Mouse (Mus musculus) heart, embryonic 12.5 days (tissue): ENCODE data around the gene Ift46. TPM values are rescaled to one million over a fixed set of nuclear protein-coding genes. Genes with fewer than 3 reads are reported as not detected.

Experiments
- ATAC-seq: fragments of 200-750 bp; cut with Nextera tagmentation; 2 replicates; pipeline ENCODE4 v1.8.0; 2017; ENCODE audit warnings: moderate TSS enrichment, moderate library complexity; ENCODE audit not compliant: insufficient number of reproducible peaks, low FRiP score
- H3K27ac ChIP-seq: fragments of 300-500 bp; sonication (generic); 2 replicates; pipeline ENCODE4 v1.5.1; 2016; ENCODE audit warnings: mild to moderate bottlenecking, moderate library complexity; ENCODE audit not compliant: poor library complexity, severe bottlenecking
- H3K27me3 ChIP-seq: fragments of 300-500 bp; sonication (generic); replicated peaks from 2 replicates; pipeline ENCODE4 v1.6.1; 2016; ENCODE audit warnings: mild to moderate bottlenecking, moderate library complexity
- H3K36me3 ChIP-seq: fragments of 300-500 bp; sonication (generic); 2 replicates; pipeline ENCODE4 v1.6.1; 2016; ENCODE audit warnings: mild to moderate bottlenecking, moderate library complexity
- H3K4me1 ChIP-seq: fragments of 300-500 bp; sonication (generic); replicated peaks from 2 replicates; pipeline ENCODE4 v1.6.1; 2016; ENCODE audit warnings: mild to moderate bottlenecking
- H3K4me2 ChIP-seq: fragments of 300-500 bp; sonication (generic); 2 replicates; pipeline ENCODE4 v1.6.1; 2016; ENCODE audit warnings: mild to moderate bottlenecking, moderate library complexity
- H3K4me3 ChIP-seq: fragments of 300-500 bp; sonication (generic); 2 replicates; pipeline ENCODE4 v1.5.1; 2016; ENCODE audit warnings: mild to moderate bottlenecking
- H3K9ac ChIP-seq: fragments of 300-500 bp; sonication (generic); 2 replicates; pipeline ENCODE4 v1.6.1; 2016; ENCODE audit warnings: mild to moderate bottlenecking, moderate library complexity
- H3K9me3 ChIP-seq: fragments of 300-500 bp; sonication (generic); replicated peaks from 2 replicates; pipeline ENCODE4 v1.6.1; 2016; ENCODE audit warnings: mild to moderate bottlenecking, moderate library complexity
- WGBS: fragments of 180-500 bp; shearing (Covaris S2); methylation state at CpG from one replicate; pipeline ENCODE4 v1.1.7; 2016; 5-methylcytosine and 5-hydroxymethylcytosine counted together
- polyA plus RNA-seq: library from polyadenylated mRNA; unstranded; fragments of >200 nt; fragmentation: Nextera tagmentation; extraction: Ambion mirVana; gene quantifications from 2 replicates; pipeline ENCODE4 v1.2.1, GENCODE M21; 2016

Gene Ift46
- polyA plus RNA-seq, 1 experiment from 2014 or later = 63.1 TPM

- Histone ChIP-seq H3K4me1 (peaks cover 72% of the 10 kb centered on the region), H3K4me3 (no peak overlapping the region), H3K27me3 (no peaks in the 10 kb centered on the region), H3K9me3 (no peaks in the 10 kb centered on the region), H3K4me2 (no peak overlapping the region), H3K9ac (no peak overlapping the region), H3K36me3 (peaks cover 6% of the 10 kb centered on the region; the same call in 1 of the 2 replicates), H3K27ac (no peak overlapping the region)
- 41% methylated on average over 6 of the region's 6 CpGs for WGBS
- ATAC-seq = no peak
Measured at GRCm38 (mm10) chr9:44724223-44724622, 43.5 kb upstream of the Ift46 start.

GRCm38 (mm10) chr9:44724665-44725064, 43.0 kb upstream of the Ift46 start:
- no peak for ATAC-seq
- Histone ChIP-seq H3K4me2 (no peak overlapping the region), H3K27me3 (no peaks in the 10 kb centered on the region), H3K36me3 (peaks cover 5% of the 10 kb centered on the region; the same call in 1 of the 2 replicates), H3K9ac (no peak overlapping the region), H3K27ac (no peak overlapping the region), H3K4me1 (peaks cover 68% of the 10 kb centered on the region), H3K9me3 (no peaks in the 10 kb centered on the region), H3K4me3 (no peak overlapping the region)
- 74% methylated on average over 2 of the region's 2 CpGs for WGBS

DNA sequence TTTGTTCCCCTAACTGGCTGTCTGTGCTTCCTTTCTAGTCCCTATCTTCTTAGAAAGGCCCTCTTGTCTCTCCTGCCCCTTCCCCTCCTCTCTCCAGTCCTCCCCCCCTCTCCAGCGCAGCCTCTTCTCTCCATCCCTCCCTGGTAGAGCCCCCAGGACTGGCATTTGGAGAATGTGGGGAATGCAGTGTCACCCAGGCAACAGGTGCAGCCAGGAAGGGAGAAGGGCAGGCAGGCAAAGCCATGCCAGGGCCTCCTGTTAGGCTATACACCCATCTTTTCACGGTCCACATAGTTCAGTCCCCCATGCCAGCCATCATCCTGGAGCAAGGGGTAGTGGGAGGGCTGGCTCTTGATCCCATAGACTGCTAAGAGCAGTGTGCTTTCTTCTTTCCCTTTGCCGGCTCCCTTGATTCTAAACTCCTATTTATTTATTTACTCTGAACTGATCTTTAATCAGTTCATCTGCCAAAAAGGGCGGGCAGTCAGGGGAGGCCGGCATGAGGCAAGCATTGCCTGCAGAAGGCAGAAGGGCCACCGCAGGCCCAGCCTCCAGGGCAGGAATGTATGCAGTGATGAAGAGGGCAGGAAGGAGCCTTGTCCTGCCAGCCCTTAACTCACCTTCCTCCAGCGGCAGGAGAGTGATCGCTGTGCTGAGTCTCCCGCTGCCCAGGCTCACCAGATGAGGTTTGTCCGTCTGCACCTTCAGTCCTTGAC, 41.1 kb upstream of the Ift46 start:
- no peak overlapping the region for H3K4me3 ChIP-seq
- WGBS = 36% methylated on average over 10 of the region's 10 CpGs
- H3K4me1 ChIP-seq = peaks cover 55% of the 10 kb centered on the region
- no peak overlapping the region for H3K27ac ChIP-seq
- no peaks in the 10 kb centered on the region for H3K27me3 ChIP-seq
- H3K4me2 ChIP-seq = peak overlapping the region; percentile 21; the same call in 1 of the 2 replicates
- H3K9ac ChIP-seq = peak overlapping the region; percentile 34; the same call in 1 of the 2 replicates
- H3K36me3 ChIP-seq = peaks cover 5% of the 10 kb centered on the region; the same call in 1 of the 2 replicates
- no peak for ATAC-seq
- H3K9me3 ChIP-seq = no peaks in the 10 kb centered on the region

GRCm38 (mm10) chr9:44727441-44727840, 40.3 kb upstream of the Ift46 start:
- H3K9ac ChIP-seq = no peak overlapping the region
- peaks cover 5% of the 10 kb centered on the region; the same call in 1 of the 2 replicates for H3K36me3 ChIP-seq
- H3K4me1 ChIP-seq = peaks cover 52% of the 10 kb centered on the region
- H3K27me3 ChIP-seq = no peaks in the 10 kb centered on the region
- H3K27ac ChIP-seq = no peak overlapping the region
- 75% methylated on average over 5 of the region's 5 CpGs for WGBS
- no peak for ATAC-seq
- H3K9me3 ChIP-seq = no peaks in the 10 kb centered on the region
- H3K4me2 ChIP-seq = no peak overlapping the region
- H3K4me3 ChIP-seq = no peak overlapping the region

DNA sequence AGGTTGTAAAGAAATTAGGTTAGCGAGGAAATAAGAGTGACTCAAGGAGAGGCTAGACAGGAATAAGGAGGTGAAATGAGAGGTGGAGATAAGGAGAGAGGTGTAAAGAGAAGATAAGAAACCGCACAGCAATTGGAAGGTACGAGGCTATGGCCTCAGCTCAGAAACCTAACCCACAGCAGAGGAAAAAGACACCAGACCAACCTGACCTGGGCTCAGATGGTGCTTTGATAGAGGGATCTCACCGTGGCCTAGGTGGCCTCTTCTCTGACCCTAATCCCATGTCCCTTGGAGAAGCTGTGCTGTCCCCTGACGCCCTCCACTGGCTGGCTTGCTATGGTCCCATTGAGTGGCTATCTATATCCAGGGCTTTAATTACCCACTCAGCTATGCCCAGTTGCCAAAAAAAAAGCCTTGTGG, 35.6 kb upstream of the Ift46 start:
- no peak for ATAC-seq
- WGBS = 31% methylated on average over 5 of the region's 5 CpGs
- no peak overlapping the region for H3K9ac ChIP-seq
- H3K4me2 ChIP-seq = peak overlapping the region; percentile 82; the same call in 1 of the 2 replicates
- no peak overlapping the region for H3K4me3 ChIP-seq
- H3K27me3 ChIP-seq = no peaks in the 10 kb centered on the region
- no peaks in the 10 kb centered on the region for H3K36me3 ChIP-seq
- H3K4me1 ChIP-seq = peaks cover 29% of the 10 kb centered on the region
- H3K27ac ChIP-seq = no peak overlapping the region
- H3K9me3 ChIP-seq = no peaks in the 10 kb centered on the region

DNA sequence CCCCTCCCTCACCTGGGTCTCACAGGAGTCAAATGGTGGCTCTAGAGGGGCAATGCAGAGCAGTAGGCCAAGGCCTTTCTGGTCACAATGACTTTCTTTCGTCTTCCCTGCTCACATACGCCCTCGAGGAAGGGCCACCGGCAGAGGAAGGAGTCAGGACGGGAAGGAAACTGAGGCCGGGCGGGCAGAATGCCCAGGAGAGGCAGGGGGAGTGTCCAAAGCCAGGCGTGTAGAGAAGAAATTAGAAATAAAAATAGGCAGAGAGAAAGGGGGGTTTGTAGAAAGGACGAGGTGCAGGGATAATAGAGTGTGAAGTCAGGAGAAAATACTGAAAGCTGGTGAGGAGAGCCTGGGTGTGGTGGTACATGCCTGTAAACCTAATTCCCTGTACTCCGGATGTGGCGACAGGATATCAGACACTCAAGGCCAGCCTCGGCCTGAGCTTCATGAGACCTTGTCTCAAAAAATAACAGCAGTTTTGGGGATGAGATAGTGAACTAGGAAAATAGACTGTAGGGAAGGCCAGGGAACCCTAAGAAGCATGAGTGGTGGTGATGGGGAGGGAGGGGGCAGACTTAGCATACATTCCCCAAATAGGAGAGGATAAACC, 34.7 kb upstream of the Ift46 start:
- 46% methylated on average over 12 of the region's 12 CpGs for WGBS
- Histone ChIP-seq H3K36me3 (no peaks in the 10 kb centered on the region), H3K4me3 (peak overlapping the region; percentile 52), H3K4me2 (peak overlapping the region; percentile 82), H3K27me3 (no peaks in the 10 kb centered on the region), H3K4me1 (peaks cover 30% of the 10 kb centered on the region), H3K27ac (peak overlapping the region; percentile 84), H3K9ac (peak overlapping the region; percentile 68), H3K9me3 (no peaks in the 10 kb centered on the region)
- ATAC-seq = no peak

GRCm38 (mm10) chr9:44733671-44734523, 33.8 kb upstream of the Ift46 start:
- WGBS = under 1% methylated on average over 79 of the region's 79 CpGs
- Histone ChIP-seq H3K36me3 (no peaks in the 10 kb centered on the region), H3K4me2 (peak overlapping the region; percentile 82), H3K4me3 (peak overlapping the region; percentile 52), H3K27ac (peak overlapping the region; percentile 84), H3K27me3 (no peaks in the 10 kb centered on the region), H3K9me3 (no peaks in the 10 kb centered on the region), H3K4me1 (peaks cover 30% of the 10 kb centered on the region), H3K9ac (peak overlapping the region; percentile 68)
- ATAC-seq = peak; percentile 58

- peak within 1 kb of the TSS; percentile 52 for H3K4me3 ChIP-seq
Measured at GRCm38 (mm10) chr9:44734524-44735494, 32.9 kb upstream of the Ift46 start, which contains the start of gene Phldb1. TSS of gene Phldb1 (minus strand) at chr9:44735198.

DNA sequence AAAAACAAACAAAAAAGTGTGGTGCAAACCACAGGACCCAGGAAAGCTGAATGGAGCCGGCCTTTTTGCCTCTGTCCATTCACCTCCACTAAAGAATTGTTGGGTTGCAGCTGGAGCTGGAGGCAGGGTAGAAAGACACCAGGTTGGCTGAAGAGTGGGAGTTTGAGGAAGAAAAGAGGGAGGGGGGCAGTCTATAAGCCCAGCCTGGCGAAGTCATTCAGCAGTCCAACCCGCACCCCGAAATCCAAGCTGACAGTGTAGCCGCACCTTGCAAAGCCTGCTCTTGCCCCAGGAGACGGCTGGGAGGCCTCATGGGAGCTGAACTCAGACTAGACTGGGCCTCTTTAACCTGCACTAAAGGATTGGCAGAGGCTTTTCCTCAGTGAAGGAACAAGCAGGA, 31.8 kb upstream of the Ift46 start:
- peaks cover 30% of the 10 kb centered on the region for H3K4me1 ChIP-seq
- no peak for ATAC-seq
- H3K4me3 ChIP-seq = no peak overlapping the region
- 82% methylated on average over 6 of the region's 6 CpGs for WGBS
- H3K9me3 ChIP-seq = no peaks in the 10 kb centered on the region
- no peak overlapping the region for H3K9ac ChIP-seq
- H3K27ac ChIP-seq = no peak overlapping the region
- H3K36me3 ChIP-seq = peaks cover 4% of the 10 kb centered on the region; the same call in 1 of the 2 replicates
- H3K4me2 ChIP-seq = no peak overlapping the region
- H3K27me3 ChIP-seq = no peaks in the 10 kb centered on the region

More at GRCm38 (mm10) chr9:44734524-44735494, 32.9 kb upstream of the Ift46 start, which contains the start of gene Phldb1:
- Histone ChIP-seq H3K4me2 (peak within 1 kb of the TSS; percentile 82), H3K27ac (peak within 1 kb of the TSS; percentile 84), H3K4me1 (peaks cover 30% of the 10 kb centered on the region), H3K9ac (peak within 1 kb of the TSS; percentile 68), H3K27me3 (no peaks in the 10 kb centered on the region), H3K36me3 (no peaks in the 10 kb centered on the region), H3K9me3 (no peaks in the 10 kb centered on the region)
- ATAC-seq = peak; percentile 79
- WGBS = under 1% methylated on average over 47 of the region's 47 CpGs

DNA sequence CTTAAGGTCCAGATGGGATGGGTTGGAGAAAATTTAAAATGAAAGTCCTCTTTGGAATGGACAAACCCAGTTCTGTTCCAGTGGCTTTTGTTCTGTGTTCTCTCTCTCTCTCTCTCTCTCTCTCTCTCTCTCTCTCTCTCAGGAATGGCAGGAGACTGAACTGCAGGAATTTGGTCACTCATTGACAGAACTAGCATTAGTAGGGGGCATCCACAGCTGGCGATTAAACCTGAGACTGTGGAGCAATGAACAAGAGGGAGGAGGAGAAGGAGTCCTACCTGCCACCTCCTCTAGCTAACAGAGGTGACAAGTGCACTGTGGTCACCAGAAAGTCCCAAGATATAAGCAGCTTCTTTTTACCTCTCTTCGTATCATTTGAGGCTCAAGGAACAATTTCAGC, 31.4 kb upstream of the Ift46 start:
- Histone ChIP-seq H3K9me3 (no peaks in the 10 kb centered on the region), H3K4me3 (no peak overlapping the region), H3K4me2 (no peak overlapping the region), H3K4me1 (peaks cover 30% of the 10 kb centered on the region), H3K27ac (no peak overlapping the region), H3K27me3 (no peaks in the 10 kb centered on the region), H3K9ac (no peak overlapping the region), H3K36me3 (peaks cover 8% of the 10 kb centered on the region)
- WGBS = 74% methylated on average over 2 of the region's 2 CpGs
- no peak for ATAC-seq
